25 mouse cellular contexts compared by ENCODE assay signal in genomic region chr11:32464282-32464681, GRCm38 (mm10). TPM values are rescaled to one million over a fixed set of nuclear protein-coding genes. Genes with fewer than 3 reads are reported as not detected.
DNase-seq lines count a peak whose midpoint lies in the region; ATAC-seq lines count a peak whose summit lies in the region.
"Had no signal": no experiment of that assay in that cellular context is flagged by ENCODE, and none has a peak within 500 bp of the region (broad histone marks: within the 10 kb centered on the region; RNA-seq: fewer than 3 reads in every experiment).

No protein-coding gene starts in this region.

- peak; percentile 90 for DNase-seq in heart, adult 11 months
- no peak for DNase-seq in lung, postnatal 25 days (ENCODE audit: low spot score)
- DNase-seq: adrenal gland, adult 8-10 months; adrenal gland, postnatal 14 days; adrenal gland, postnatal 36 days; B cell, adult 2 months; cerebellum, adult 11-12 months; cerebellum, adult 2 months; cerebellum, adult 9-10 months; cerebellum, postnatal 10 days; cerebellum, postnatal 25 days had no signal

- H3K9me3 ChIP-seq in heart, embryonic 11.5 days (replicated peaks; ENCODE audit: control insufficient read depth, low read length), result no peaks in the 10 kb centered on the region
- no peaks in the 10 kb centered on the region for H3K9me3 ChIP-seq in lung, embryonic 16.5 days (ENCODE audit: control insufficient read depth, low read length)
- no peaks in the 10 kb centered on the region for H3K9me3 ChIP-seq in megakaryocyte, embryonic 14.5 days
- no peaks in the 10 kb centered on the region for H3K9me3 ChIP-seq in neural tube, embryonic 13.5 days
- no peaks in the 10 kb centered on the region for H3K9me3 ChIP-seq in neural tube, embryonic 15.5 days (replicated peaks)
- H3K9me3 ChIP-seq: embryonic facial prominence, embryonic 10.5 days; embryonic facial prominence, embryonic 12.5 days; forebrain, embryonic 13.5 days; G1E had no signal

- ATAC-seq in heart, embryonic 11.5 days (replicated peaks; ENCODE audit: insufficient number of reproducible peaks, low FRiP score, low TSS enrichment), result no peak
- peak; percentile 31 for ATAC-seq in lung, embryonic 16.5 days (ENCODE audit: low read depth)
- no peak for ATAC-seq in megakaryocyte, adult 5-6 weeks (ENCODE audit: poor library complexity, severe bottlenecking)
- ATAC-seq in neural tube, embryonic 13.5 days (ENCODE audit: low read depth), result peak; percentile 23; the same call in 1 of the 2 replicates
- no peak for ATAC-seq in neural tube, embryonic 15.5 days (ENCODE audit: low FRiP score)
- ATAC-seq: activated CD4-positive, CD25-positive, alpha-beta regulatory T cell, adult 4 months; CD4-positive, CD25-positive, alpha-beta regulatory T cell, adult 4 months; forebrain, embryonic 13.5 days; Patski had no signal

- WGBS in heart, embryonic 11.5 days (ENCODE audit: insufficient replicate concordance), result 83% methylated on average over 2 of the region's 2 CpGs
- 44% methylated on average over 2 of the region's 2 CpGs for WGBS in lung, embryonic 16.5 days
- 77% methylated on average over 2 of the region's 2 CpGs for WGBS in neural tube, embryonic 13.5 days
- 74% methylated on average over 2 of the region's 2 CpGs for WGBS in neural tube, embryonic 15.5 days

- H3K9ac ChIP-seq in heart, embryonic 11.5 days (ENCODE audit: low read depth, low read length), result no peak overlapping the region
- H3K9ac ChIP-seq in lung, embryonic 16.5 days (ENCODE audit: low read length), result no peak overlapping the region
- H3K9ac ChIP-seq in neural tube, embryonic 13.5 days, result no peak overlapping the region
- no peak overlapping the region for H3K9ac ChIP-seq in neural tube, embryonic 15.5 days (replicated peaks)
- H3K9ac ChIP-seq: embryonic facial prominence, embryonic 12.5 days; forebrain, embryonic 13.5 days had no signal

- no peaks in the 10 kb centered on the region for H3K27me3 ChIP-seq in heart, embryonic 11.5 days (ENCODE audit: control insufficient read depth, insufficient read depth, low read length)
- H3K27me3 ChIP-seq in lung, embryonic 16.5 days (ENCODE audit: control insufficient read depth, insufficient read depth, low read depth, low read length), result no peaks in the 10 kb centered on the region
- H3K27me3 ChIP-seq in megakaryocyte, embryonic 14.5 days (replicated peaks), result peaks cover 3% of the 10 kb centered on the region
- H3K27me3 ChIP-seq in neural tube, embryonic 13.5 days, result no peaks in the 10 kb centered on the region
- H3K27me3 ChIP-seq in neural tube, embryonic 15.5 days (replicated peaks), result no peaks in the 10 kb centered on the region
- H3K27me3 ChIP-seq: CH12.LX; embryonic facial prominence, embryonic 12.5 days; forebrain, embryonic 13.5 days; Patski had no signal

- no peak overlapping the region for H3K4me3 ChIP-seq in heart, embryonic 11.5 days (ENCODE audit: low read depth, low read length)
- H3K4me3 ChIP-seq in lung, embryonic 16.5 days (ENCODE audit: low read length), result no peak overlapping the region
- peak overlapping the region; percentile 8 for H3K4me3 ChIP-seq in megakaryocyte, embryonic 14.5 days (replicated peaks)
- H3K4me3 ChIP-seq in neural tube, embryonic 13.5 days, result no peak overlapping the region
- H3K4me3 ChIP-seq in neural tube, embryonic 15.5 days (replicated peaks), result no peak overlapping the region
- H3K4me3 ChIP-seq: embryonic facial prominence, embryonic 10.5 days; embryonic facial prominence, embryonic 12.5 days; forebrain, embryonic 13.5 days had no signal

- no peak overlapping the region for H3K4me2 ChIP-seq in heart, embryonic 11.5 days
- no peak overlapping the region for H3K4me2 ChIP-seq in lung, embryonic 16.5 days (ENCODE audit: low read depth, low read length)
- no peak overlapping the region for H3K4me2 ChIP-seq in neural tube, embryonic 13.5 days
- no peak overlapping the region for H3K4me2 ChIP-seq in neural tube, embryonic 15.5 days
- H3K4me2 ChIP-seq: embryonic facial prominence, embryonic 12.5 days; forebrain, embryonic 13.5 days had no signal

- no peaks in the 10 kb centered on the region for H3K4me1 ChIP-seq in heart, embryonic 11.5 days (ENCODE audit: control insufficient read depth, insufficient read depth, low read length)
- 0 out of 2 replicates have a peak, but pooled peaks cover 4% of the 10 kb centered on the region for H3K4me1 ChIP-seq in lung, embryonic 16.5 days (replicated peaks; ENCODE audit: control insufficient read depth, insufficient read depth, low read length)
- peaks cover 10% of the 10 kb centered on the region; the same call in 1 of the 2 replicates for H3K4me1 ChIP-seq in megakaryocyte, embryonic 14.5 days
- H3K4me1 ChIP-seq in neural tube, embryonic 13.5 days (replicated peaks), result peaks cover 15% of the 10 kb centered on the region
- H3K4me1 ChIP-seq in neural tube, embryonic 15.5 days, result peaks cover 6% of the 10 kb centered on the region; the same call in 1 of the 2 replicates

- H3K27ac ChIP-seq in heart, embryonic 11.5 days (ENCODE audit: low read depth, low read length), result no peak overlapping the region
- H3K27ac ChIP-seq in lung, embryonic 16.5 days (ENCODE audit: low read length), result no peak overlapping the region
- no peak overlapping the region for H3K27ac ChIP-seq in neural tube, embryonic 13.5 days (replicated peaks)
- no peak overlapping the region for H3K27ac ChIP-seq in neural tube, embryonic 15.5 days (replicated peaks)
- H3K27ac ChIP-seq: embryonic facial prominence, embryonic 10.5 days; embryonic facial prominence, embryonic 12.5 days; forebrain, embryonic 13.5 days had no signal

- H3K36me3 ChIP-seq in heart, embryonic 11.5 days (ENCODE audit: control insufficient read depth, insufficient read depth, low read length), result no peaks in the 10 kb centered on the region
- H3K36me3 ChIP-seq in lung, embryonic 16.5 days (ENCODE audit: control insufficient read depth, insufficient read depth, low read length), result no peaks in the 10 kb centered on the region
- H3K36me3 ChIP-seq in megakaryocyte, embryonic 14.5 days (replicated peaks; ENCODE audit: low read length), result no peaks in the 10 kb centered on the region
- H3K36me3 ChIP-seq in neural tube, embryonic 13.5 days, result no peaks in the 10 kb centered on the region
- H3K36me3 ChIP-seq in neural tube, embryonic 15.5 days, result no peaks in the 10 kb centered on the region
- H3K36me3 ChIP-seq: embryonic facial prominence, embryonic 12.5 days; G1E had no signal

RNA-seq across cellular contexts. Expression of gene Ubtd2, which starts 9.1 kb away (rescaled TPM):
- 34.7 and 39.1 TPM in 2 replicates for polyA plus RNA-seq in heart, embryonic 11.5 days (2014; fragmentation: Nextera tagmentation; extraction: Ambion mirVana)
- 38.2 and 42.0 TPM in 2 replicates for polyA plus RNA-seq in lung, embryonic 16.5 days (2015; fragmentation: Nextera tagmentation; extraction: Ambion mirVana)
- 0.96 TPM in 1 of 2 replicates, not detected in the other for polyA plus RNA-seq in megakaryocyte, embryonic 14.5 days (2012; ENCODE audit: insufficient read depth, low replicate concordance)
- total RNA-seq in megakaryocyte, adult 5-6 weeks (2015), result 2.3 and 3.4 TPM in 2 replicates
- total RNA-seq in megakaryocyte, adult 5-6 weeks (2017), result 0.24 and 1.8 TPM in 2 replicates
- polyA plus RNA-seq in neural tube, embryonic 13.5 days (2015; fragmentation: Nextera tagmentation; extraction: Ambion mirVana), result 46.8 and 54.8 TPM in 2 replicates
- 34.9 and 38.5 TPM in 2 replicates for polyA plus RNA-seq in neural tube, embryonic 15.5 days (2015; fragmentation: Nextera tagmentation; extraction: Ambion mirVana)

Comparison
In these comparisons a context has a peak if more than half of its experiments do, and no peak if none do; other contexts are left out.
1. ATAC-seq: peak in lung, embryonic 16.5 days (single experiment) and neural tube, embryonic 13.5 days (single experiment); none in heart, embryonic 11.5 days (single experiment), megakaryocyte, adult 5-6 weeks (single experiment) and neural tube, embryonic 15.5 days (single experiment).
2. RNA of gene Ubtd2, which starts 9.1 kb away (polyA plus RNA-seq): 46.8 to 54.8 TPM in neural tube, embryonic 13.5 days, 38.2 to 42.0 TPM in lung, embryonic 16.5 days, 34.9 to 38.5 TPM in neural tube, embryonic 15.5 days and 34.7 to 39.1 TPM in heart, embryonic 11.5 days; 0.96 TPM in megakaryocyte, embryonic 14.5 days; every median in the first group is over 10 times any median in the second.